Mouse (Mus musculus): ENCODE results near the gene Gga3.
A peak's percentile ranks its signal among the peaks of the same experiment; 100 is the strongest.

Gene Gga3

DNA sequence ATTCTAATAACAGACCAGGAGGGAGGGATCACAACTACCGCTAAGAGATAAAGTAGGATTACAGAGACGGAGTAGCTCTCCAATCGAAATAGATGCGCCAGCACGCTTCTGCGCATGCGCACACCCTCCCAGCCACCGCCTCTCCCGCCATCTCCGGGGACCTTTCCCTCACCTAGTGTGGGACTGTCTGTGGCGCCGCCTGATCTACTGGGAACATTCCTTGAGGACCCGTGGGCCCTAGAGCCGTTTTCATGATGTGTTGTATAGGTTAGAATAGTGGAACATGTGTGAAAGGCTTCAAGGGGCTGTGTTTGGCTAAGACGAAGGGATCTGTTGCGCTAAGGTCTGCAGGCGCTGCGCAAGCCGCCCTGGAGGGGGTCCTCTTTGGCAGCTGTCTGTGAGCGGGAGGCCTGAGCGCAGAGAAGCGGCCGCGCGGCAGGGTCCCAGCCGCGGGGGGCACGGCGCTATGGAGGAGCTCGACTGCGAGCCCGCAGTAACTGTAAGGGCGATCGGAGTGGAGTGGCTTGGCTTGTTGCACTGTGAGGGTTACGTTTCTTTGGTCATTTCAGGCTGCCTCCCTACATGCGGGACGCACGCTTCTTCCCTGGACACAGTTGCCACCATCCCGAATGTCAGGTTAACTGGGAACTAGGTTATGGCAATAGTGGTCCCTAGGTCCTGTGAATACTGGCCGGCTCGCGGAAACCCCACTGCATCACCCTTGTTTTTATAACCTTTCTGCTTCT, 39.6 kb downstream of the Gga3 start, which contains the start of gene Nup85:
Gene Nup85, plus strand, starts transcription at position 371 of the 746 bp plus-strand sequence.
- DNase-seq (ENCODE audit: low spot score in 2 of 2), result peak; percentile 94 to 97

DNA sequence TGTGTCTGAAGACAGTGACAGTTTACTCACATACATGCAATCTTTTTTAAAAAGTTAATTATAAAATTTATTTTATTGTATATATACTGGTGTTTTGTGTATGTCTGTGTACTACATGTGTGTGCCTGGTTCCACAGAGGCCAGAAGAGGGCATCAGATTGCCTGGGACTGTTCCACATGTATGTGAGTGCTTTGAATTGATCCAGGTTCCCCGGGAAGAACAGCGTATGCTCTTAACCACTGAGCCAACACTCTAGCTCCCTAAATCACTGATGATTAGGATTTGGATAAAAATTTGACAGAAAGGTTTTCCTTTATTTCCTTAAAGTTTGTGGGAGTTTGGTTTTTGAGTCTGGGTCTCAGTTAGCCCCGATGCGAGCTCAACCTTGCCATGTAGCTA, 40.4 kb downstream of the Gga3 start:
- no peak for DNase-seq (ENCODE audit: low spot score in 2 of 2)

DNA sequence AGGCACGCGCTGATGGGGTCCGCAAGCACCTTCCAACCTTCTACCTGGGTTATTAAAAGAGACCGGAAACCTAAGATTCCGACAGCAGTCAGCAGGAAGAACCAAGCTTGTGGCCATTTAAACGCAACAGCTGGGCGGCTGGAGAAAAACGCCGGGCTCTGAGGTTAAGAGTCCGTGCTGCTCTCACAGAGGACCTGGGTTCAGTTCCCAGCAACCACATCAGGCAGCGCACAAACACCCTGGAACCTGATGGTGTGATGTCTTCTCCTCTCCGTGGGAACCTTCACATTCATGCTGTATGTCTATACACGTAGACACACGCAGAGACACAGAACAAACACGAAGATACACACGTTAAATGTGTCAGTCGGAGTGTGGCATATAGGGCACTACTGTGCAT, 48.1 kb downstream of the Gga3 start:
- DNase-seq (ENCODE audit: low spot score in 2 of 2), result no peak

DNA sequence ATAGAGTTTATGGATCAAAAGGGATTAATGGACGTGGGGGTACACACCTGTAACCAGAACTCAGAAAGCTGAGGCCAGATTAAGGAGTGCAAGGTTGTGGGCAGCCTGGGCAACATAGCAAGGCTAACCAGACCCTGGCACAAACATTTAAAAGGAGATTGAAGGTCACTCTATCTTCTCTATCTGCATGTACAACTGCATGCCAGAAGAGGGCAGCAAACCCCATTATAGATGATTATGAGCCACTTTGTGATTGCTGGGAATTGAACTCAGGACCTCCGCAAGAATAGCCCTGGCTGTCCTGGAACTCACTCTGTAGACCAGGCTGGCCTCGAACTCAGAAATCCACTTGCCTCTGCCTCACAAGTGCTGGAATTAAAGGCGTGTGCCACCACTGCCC, 51.1 kb downstream of the Gga3 start:
- no peak for DNase-seq (ENCODE audit: low spot score in 2 of 2)

DNA sequence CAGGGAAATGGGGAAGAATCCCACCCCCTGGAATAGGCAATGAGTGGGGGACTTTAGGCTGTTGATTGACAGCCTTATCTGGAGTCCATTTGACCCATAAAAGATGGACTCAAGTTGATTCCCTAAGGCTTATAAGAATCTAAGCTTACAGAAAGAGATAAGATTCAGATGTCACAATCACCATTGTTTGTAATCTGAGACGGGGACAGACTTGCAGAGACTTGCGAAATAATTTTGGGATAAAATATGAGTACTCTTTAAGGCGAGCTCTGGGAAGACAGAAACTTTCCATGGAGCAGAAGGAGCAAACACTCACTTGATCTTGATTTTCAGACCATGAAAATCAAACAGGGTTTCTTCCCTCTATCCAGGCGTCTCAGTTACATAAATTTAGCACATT, 60.3 kb downstream of the Gga3 start:
- DNase-seq (ENCODE audit: low spot score in 2 of 2), result no peak

DNA sequence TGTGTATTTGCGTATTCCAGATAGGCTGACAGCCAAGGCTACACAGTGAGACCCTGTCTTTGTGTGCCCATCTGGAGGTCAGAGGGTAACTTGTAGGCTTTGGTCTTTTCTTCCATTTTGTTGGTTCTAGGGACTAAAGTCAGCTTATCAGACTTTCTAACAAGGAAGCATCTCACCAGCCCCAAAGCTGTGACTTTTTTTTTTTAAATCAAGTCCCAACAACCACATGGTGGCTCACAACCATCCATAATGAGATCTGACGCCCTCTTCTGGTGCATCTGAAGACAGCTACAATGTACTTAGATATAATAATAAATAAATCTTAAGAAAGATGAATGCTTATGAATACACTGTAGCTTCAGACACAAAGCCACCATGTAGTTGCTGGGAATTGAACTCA, 65.8 kb downstream of the Gga3 start:
- DNase-seq (ENCODE audit: low spot score in 2 of 2), result no peak

DNA sequence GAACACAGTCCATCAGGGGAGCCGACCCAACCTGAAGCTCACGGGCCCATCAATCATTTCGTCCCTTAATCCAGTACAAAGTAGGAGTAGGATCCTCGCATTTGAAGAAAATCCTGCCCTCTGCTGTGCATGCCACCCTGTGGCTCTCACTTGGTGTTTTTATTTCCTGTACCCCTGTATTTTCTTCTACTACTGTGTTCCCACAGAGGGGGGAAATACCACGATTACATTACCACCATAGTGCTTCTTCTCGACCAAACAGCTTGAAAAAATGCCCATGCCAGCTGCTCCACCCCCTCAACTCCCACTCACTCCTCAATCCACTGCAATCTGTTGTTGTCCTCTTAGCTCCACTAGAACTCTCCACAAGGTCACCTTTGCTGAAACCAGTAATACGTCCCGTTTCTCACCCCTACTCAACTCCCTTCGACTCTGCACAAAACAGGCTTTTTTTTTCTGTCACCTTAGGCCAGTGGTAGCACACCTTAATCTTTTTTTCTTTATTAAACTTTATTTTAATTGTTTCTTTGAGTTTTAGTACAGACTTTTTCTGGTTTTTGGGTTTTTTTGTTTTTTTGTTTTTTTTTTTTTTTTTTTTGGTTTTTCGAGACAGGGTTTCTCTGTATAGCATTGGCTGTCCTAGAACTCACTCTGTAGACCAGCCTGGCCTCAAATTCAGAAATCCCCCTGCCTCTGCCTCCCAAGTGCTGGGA, 66.8 kb downstream of the Gga3 start:
- DNase-seq (ENCODE audit: low spot score in 2 of 2), result no peak

DNA sequence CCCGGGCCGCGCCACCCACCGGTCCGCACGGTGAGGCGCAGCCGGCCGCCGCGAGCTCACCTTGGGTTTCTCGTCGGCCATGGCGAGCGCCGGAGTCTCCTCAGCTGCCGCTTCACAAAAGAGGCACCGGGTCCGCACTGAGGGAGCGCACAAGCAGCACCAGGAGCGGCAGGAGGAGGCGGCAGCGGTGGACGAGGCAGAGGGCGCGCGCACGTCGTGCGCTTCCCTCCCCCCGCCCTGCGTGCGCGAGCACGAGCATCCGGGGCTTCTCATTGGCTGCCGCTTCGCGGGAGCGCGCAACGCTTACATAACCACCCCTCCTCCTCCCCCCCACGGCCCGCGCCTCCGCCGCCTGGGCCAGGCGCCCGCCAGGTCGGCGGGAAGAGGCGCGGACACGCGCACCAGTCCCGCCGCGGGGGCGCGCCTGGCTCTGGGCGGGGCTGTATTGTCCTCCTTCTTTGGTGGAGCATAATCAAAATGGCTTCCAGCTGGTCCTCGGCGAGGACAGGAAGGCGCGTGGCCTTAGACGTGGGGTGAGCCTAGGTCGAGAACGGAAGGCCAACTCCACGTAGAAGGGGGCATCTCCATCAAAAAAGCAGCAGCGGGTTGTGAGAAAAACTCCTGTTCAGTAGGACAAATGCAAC, 67.7 kb downstream of the Gga3 start, which contains the start of gene Sumo2:
Gene Sumo2, minus strand, starts transcription at position 239 of the 644 bp plus-strand sequence.
- DNase-seq (ENCODE audit: low spot score in 2 of 2), result peak; percentile 94 to 96

DNA sequence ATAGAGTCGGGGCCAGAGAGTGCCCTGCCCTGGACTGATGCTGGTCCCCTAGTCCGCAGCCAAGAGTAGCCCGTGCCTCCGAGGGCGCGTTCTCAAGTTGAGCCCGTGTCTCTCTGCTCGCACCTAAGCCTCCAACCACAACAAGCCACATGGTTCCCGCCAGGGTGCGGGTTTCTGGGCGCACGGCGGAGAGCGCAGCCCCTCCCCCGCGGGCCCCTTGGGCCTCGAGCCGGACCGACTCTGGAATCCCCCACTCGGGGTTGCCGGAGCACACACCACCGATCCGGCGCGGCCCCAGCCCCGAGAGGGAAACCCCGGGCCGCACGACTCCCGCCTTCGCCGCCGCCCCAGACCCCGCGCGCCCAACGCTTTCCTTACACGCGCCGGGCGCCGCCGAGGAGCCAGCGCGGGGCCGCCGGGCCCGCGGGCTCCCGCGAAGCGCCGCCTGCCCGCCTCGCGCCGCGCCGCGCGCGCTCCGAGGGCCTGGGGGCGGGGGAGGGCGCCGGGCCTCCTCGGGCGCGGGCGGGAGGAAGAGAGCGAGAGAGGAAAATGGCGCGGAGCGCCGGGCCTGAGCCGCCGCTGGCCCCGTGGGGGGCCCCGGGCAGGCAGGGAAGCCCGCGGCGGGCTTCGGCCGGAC, 68.3 kb downstream of the Gga3 start:
- DNase-seq (ENCODE audit: low spot score in 2 of 2), result peak in 1 of 2 experiments; percentile 27

DNA sequence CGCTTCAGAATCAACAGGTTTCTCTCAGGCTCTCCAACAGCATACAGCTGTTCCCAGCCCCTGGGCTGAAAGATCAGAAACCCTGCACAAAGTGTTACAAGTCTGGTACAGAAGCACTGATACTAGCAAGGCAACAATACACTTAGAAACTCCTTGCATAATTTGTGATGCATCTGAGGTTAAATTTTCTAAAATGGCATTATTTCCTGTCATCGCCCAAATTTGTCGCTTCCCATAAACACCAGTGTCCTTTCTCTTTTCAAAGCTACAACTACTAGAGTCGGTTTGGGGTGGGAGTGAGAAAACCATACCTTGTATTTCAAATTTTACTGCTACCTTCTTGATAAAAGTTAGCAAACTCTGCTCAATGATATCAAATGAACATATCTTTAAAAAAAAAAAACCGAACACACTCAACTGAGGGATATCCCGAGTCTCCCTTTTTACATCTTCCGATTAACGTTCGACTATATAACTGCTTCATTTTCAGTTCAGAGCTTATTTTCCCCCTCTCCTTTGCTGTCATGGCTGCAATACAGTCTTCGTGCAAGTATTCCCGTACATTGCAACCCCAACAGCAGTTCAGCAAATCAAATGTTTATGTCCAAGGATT, 69.0 kb downstream of the Gga3 start:
- no peak for DNase-seq (ENCODE audit: low spot score in 2 of 2)

Data from frontal cortex, postnatal 14 days (tissue).